Mouse (Mus musculus): ENCODE results near the gene Skint11. TPM values are rescaled to one million over a fixed set of nuclear protein-coding genes. Genes with fewer than 3 reads are reported as not detected.
"Not testable (repeated sequence)": the region's sequence is repeated elsewhere in the genome, so short reads cannot be mapped to it uniquely, and the experiment has no call there.

Gene Skint11
- not detected in 2 replicates for polyA plus RNA-seq (2012; rRNA removed)

- Histone ChIP-seq H3K4me3 (ENCODE audit: insufficient read depth, low read length) (no peak within 1 kb of the TSS), H3K4me1 (ENCODE audit: control insufficient read depth, insufficient read depth, low read length) (no peaks in the 10 kb centered on the region)
- no peak for TF ChIP-seq CTCF (IDR thresholded peaks at IDR 0.05; ENCODE audit: extremely low read depth, insufficient read depth, low read length)
- no peak for TF ChIP-seq POLR2A (IDR thresholded peaks at IDR 0.05; ENCODE audit: extremely low read depth, insufficient read depth, low read length)
These were observed at the start of gene Skint11 for GRCm38 (mm10) chr4:114163084-114163483. TSS of gene Skint11 (plus strand) at chr4:114163384.

GRCm38 (mm10) chr4:114161149-114161548, 2.0 kb upstream of the Skint11 start:
- no peak for TF ChIP-seq CTCF (IDR thresholded peaks at IDR 0.05; ENCODE audit: extremely low read depth, insufficient read depth, low read length)
- TF ChIP-seq POLR2A (IDR thresholded peaks at IDR 0.05; ENCODE audit: extremely low read depth, insufficient read depth, low read length): no peak

More at GRCm38 (mm10) chr4:114163084-114163483, at the start of gene Skint11:
- no peak within 1 kb of the TSS for H3K27ac ChIP-seq (ENCODE audit: insufficient read depth, low read length)

GRCm38 (mm10) chr4:114172898-114173297, 9.7 kb downstream of the Skint11 start:
- H3K27ac ChIP-seq (ENCODE audit: insufficient read depth, low read length); H3K4me1 ChIP-seq (ENCODE audit: control insufficient read depth, insufficient read depth, low read length); H3K4me3 ChIP-seq (ENCODE audit: insufficient read depth, low read length): not testable (repeated sequence)

More at GRCm38 (mm10) chr4:114161149-114161548, 2.0 kb upstream of the Skint11 start:
- Histone ChIP-seq H3K4me3 (ENCODE audit: insufficient read depth, low read length) (no peak overlapping the region), H3K4me1 (ENCODE audit: control insufficient read depth, insufficient read depth, low read length) (no peaks in the 10 kb centered on the region), H3K27ac (ENCODE audit: insufficient read depth, low read length) (no peak overlapping the region)

GRCm38 (mm10) chr4:114256906-114257305, 93.7 kb downstream of the Skint11 start:
- H3K4me3 ChIP-seq (ENCODE audit: insufficient read depth, low read length); H3K27ac ChIP-seq (ENCODE audit: insufficient read depth, low read length); H3K4me1 ChIP-seq (ENCODE audit: control insufficient read depth, insufficient read depth, low read length): not testable (repeated sequence)

Other genes starting within 250 kb of the Skint11 start
- not detected in 2 replicates for gene Skint5, start 163.9 kb upstream of the Skint11 start, polyA plus RNA-seq (2012; rRNA removed)
- 2.0 TPM in 2 replicates for gene Trabd2b, start 243.3 kb downstream of the Skint11 start, polyA plus RNA-seq (2012; rRNA removed)

Data from cortical plate, adult 2 months (tissue).